Mouse (Mus musculus) ES-E14 (cell line): ENCODE measurements around the gene Tent4a. TPM values are rescaled to one million over a fixed set of nuclear protein-coding genes. Genes with fewer than 3 reads are reported as not detected.

ENCODE experiments used
- DNase-seq: peaks from one replicate; pipeline ENCODE4 v3.0.0-alpha.2; 2013; ENCODE audit warnings: low read depth, low spot score
- H3K27ac ChIP-seq: 2 replicates; pipeline ENCODE4 v1.5.1; 2012; ENCODE audit warnings: low read depth, mild to moderate bottlenecking, low read length, moderate library complexity, mixed read lengths; ENCODE audit not compliant: poor library complexity, insufficient read depth, severe bottlenecking
- H3K36me3 ChIP-seq: 2 replicates; pipeline ENCODE4 v1.6.1; 2012; ENCODE audit warnings: mild to moderate bottlenecking, low read length, moderate library complexity, mixed read lengths; ENCODE audit not compliant: control insufficient read depth, poor library complexity, insufficient read depth, severe bottlenecking
- H3K4me1 ChIP-seq, 2 experiments: fragments of 150-350 bp in 1 of 2; sonication (generic) in 1 of 2; 2 replicates each; pipeline ENCODE4 v1.6.1; 2012; ENCODE audit warnings: low read length in 2 of 2, mild to moderate bottlenecking in 1 of 2, mixed read lengths in 1 of 2; ENCODE audit not compliant: control insufficient read depth in 2 of 2, insufficient read depth in 2 of 2, poor library complexity in 1 of 2
- H3K4me3 ChIP-seq, 2 experiments: fragments of 150-350 bp in 1 of 2; sonication (generic) in 1 of 2; 2 replicates each; pipeline ENCODE4 v1.5.1; 2012; ENCODE audit warnings: low read length in 2 of 2, low read depth in 1 of 2, mild to moderate bottlenecking in 1 of 2, mixed read lengths in 1 of 2; ENCODE audit not compliant: insufficient read depth in 1 of 2, poor library complexity in 1 of 2, severe bottlenecking in 1 of 2
- H3K9ac ChIP-seq: 2 replicates; pipeline ENCODE4 v1.6.1; 2012; ENCODE audit warnings: low read depth, mild to moderate bottlenecking, low read length, mixed read lengths; ENCODE audit not compliant: poor library complexity, insufficient read depth, severe bottlenecking
- H3K9me3 ChIP-seq: fragments of 150-350 bp; sonication (generic); 2 replicates; pipeline ENCODE4 v1.6.1; 2012; ENCODE audit warnings: low read depth, mild to moderate bottlenecking, low read length; ENCODE audit not compliant: control insufficient read depth, insufficient read depth
- CHD2 ChIP-seq: IDR thresholded peaks from 2 replicates; pipeline ENCODE4 v1.6.1; 2014; ENCODE audit warnings: mild to moderate bottlenecking, low read depth, low read length, inconsistent platforms
- HCFC1 ChIP-seq: IDR thresholded peaks from 2 replicates; pipeline ENCODE4 v1.6.1; 2012; ENCODE audit warnings: low read length, inconsistent platforms, borderline replicate concordance; ENCODE audit not compliant: insufficient read depth
- MAFK ChIP-seq: IDR thresholded peaks from 2 replicates; pipeline ENCODE4 v1.6.1; 2014; ENCODE audit warnings: mild to moderate bottlenecking, low read depth, low read length, inconsistent platforms; ENCODE audit not compliant: insufficient read depth
- ZC3H11A ChIP-seq: IDR thresholded peaks from 2 replicates; pipeline ENCODE4 v1.6.1; 2012; ENCODE audit warnings: low read depth, mild to moderate bottlenecking, inconsistent platforms, low read length, borderline replicate concordance
- ZNF384 ChIP-seq: IDR thresholded peaks from 2 replicates; pipeline ENCODE4 v1.6.1; 2012; ENCODE audit warnings: low read depth, low read length, inconsistent platforms
- in situ Hi-C, 2 experiments: fragments of 600-800 bp; cut with MboI; formaldehyde crosslinking; loops; one replicate each; pipeline ENCODE4 v1.15.1; 2025; ENCODE audit warnings: low sequenced_read_pairs in 2 of 2, inconsistent platforms in 1 of 2; ENCODE audit not compliant: unreplicated experiment in 2 of 2
- total RNA-seq: library from RNA; depleted of rRNA; stranded (reverse); fragments of 300-350 nt; gene quantifications from 2 replicates; pipeline ENCODE4 v1.2.3, GENCODE M21; 2012

The Tent4a gene
- total RNA-seq, 1 experiment: 20.0 TPM

- Histone ChIP-seq H3K9me3 (no peaks in the 10 kb centered on the region), H3K9ac (no peak overlapping the region), H3K4me3 (no peak overlapping the region), H3K36me3 (no peaks in the 10 kb centered on the region), H3K27ac (no peak overlapping the region), H3K4me1 (no peaks in the 10 kb centered on the region)
- TF ChIP-seq HCFC1: no peak
- no peak for TF ChIP-seq CHD2
- no peak for TF ChIP-seq MAFK
- TF ChIP-seq ZC3H11A: no peak
- no peak for TF ChIP-seq ZNF384
- no peak for DNase-seq
- in situ Hi-C loops: no loop called here
These were observed 54.5 kb downstream of the Tent4a start for GRCm38 (mm10) chr13:69479906-69480305.

GRCm38 (mm10) chr13:69478703-69479102, 55.7 kb downstream of the Tent4a start:
- no peak overlapping the region for H3K4me3 ChIP-seq
- H3K9me3 ChIP-seq: no peaks in the 10 kb centered on the region
- no peaks in the 10 kb centered on the region for H3K36me3 ChIP-seq
- no peak overlapping the region for H3K27ac ChIP-seq
- TF ChIP-seq HCFC1 (no peak), CHD2 (no peak), ZC3H11A (no peak), MAFK (no peak), ZNF384 (no peak)
- H3K9ac ChIP-seq: no peak overlapping the region
- DNase-seq: no peak
- no peaks in the 10 kb centered on the region for H3K4me1 ChIP-seq
- in situ Hi-C loops: no loop called here

GRCm38 (mm10) chr13:69460635-69461465, 73.6 kb downstream of the Tent4a start:
- Histone ChIP-seq H3K9me3 (no peaks in the 10 kb centered on the region), H3K27ac (no peak overlapping the region), H3K9ac (no peak overlapping the region), H3K4me1 (no peaks in the 10 kb centered on the region), H3K4me3 (no peak overlapping the region), H3K36me3 (no peaks in the 10 kb centered on the region)
- TF ChIP-seq ZC3H11A (peak; percentile 51; the same call in 1 of the 2 replicates), HCFC1 (no peak), ZNF384 (no peak), MAFK (no peak), CHD2 (no peak)
- DNase-seq: no peak
- in situ Hi-C loops: no loop called here

GRCm38 (mm10) chr13:69459657-69460458, 74.6 kb downstream of the Tent4a start:
- Histone ChIP-seq H3K4me3 (no peak overlapping the region), H3K4me1 (no peaks in the 10 kb centered on the region), H3K36me3 (no peaks in the 10 kb centered on the region), H3K9me3 (no peaks in the 10 kb centered on the region), H3K9ac (no peak overlapping the region), H3K27ac (no peak overlapping the region)
- peak; percentile 64 for TF ChIP-seq ZC3H11A
- TF ChIP-seq HCFC1: no peak
- no peak for TF ChIP-seq MAFK
- DNase-seq: no peak
- in situ Hi-C loops: no loop called here
